Mouse (Mus musculus) brain, embryonic 14.5 days (tissue): Measurements from ENCODE around the gene Sap18.
"Not testable (repeated sequence)": the region's sequence is repeated elsewhere in the genome, so short reads cannot be mapped to it uniquely, and the experiment has no call there.

Experiments
- CTCF ChIP-seq: fragments of 200-500 bp; IDR thresholded peaks from 2 replicates; pipeline ENCODE4 v1.5.1; 2012; ENCODE audit warnings: inconsistent platforms, mild to moderate bottlenecking, moderate library complexity, borderline replicate concordance; ENCODE audit not compliant: insufficient read depth, insufficient read length; ENCODE audit errors: extremely low read depth
- POLR2A ChIP-seq: fragments of 200-500 bp; IDR thresholded peaks from 2 replicates; pipeline ENCODE4 v1.6.1; 2012; ENCODE audit warnings: mild to moderate bottlenecking, inconsistent platforms, borderline replicate concordance; ENCODE audit not compliant: poor library complexity, insufficient read depth, insufficient read length, severe bottlenecking; ENCODE audit errors: extremely low read depth

DNA sequence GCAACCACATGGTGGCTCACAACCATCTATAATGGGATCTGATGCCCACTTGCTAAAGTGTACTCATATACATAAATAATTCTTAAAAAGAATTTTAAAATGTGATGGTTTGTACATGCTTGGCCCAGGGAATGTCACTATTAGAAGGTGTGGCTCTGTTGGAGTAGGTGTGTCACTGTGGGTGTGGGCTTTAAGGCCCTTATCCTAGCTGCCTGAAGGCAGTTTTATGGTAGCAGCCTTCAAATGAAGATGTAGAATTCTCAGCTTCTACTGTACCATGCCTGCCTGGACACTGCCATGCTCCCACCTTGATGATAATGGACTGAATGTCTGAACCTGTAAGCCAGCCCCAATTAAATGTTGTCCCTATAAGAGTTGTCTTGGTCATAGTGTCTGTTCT, 47.0 kb upstream of the Sap18 start:
- not testable (repeated sequence) for TF ChIP-seq CTCF, POLR2A
